Mouse (Mus musculus) embryo, embryonic 11 days (tissue): ENCODE data around the gene Zfp507.

Experiments
- DNase-seq: peaks from one replicate; pipeline ENCODE4 v3.0.0-alpha.2; 2015

Gene Zfp507

GRCm38 (mm10) chr7:35733313-35734050 lies 69.3 kb downstream of the Zfp507 start:
- DNase-seq = no peak

GRCm38 (mm10) chr7:35732585-35733059 lies 70.2 kb downstream of the Zfp507 start:
- no peak for DNase-seq

- DNase-seq = no peak
Observed at GRCm38 (mm10) chr7:35729621-35730031, 73.2 kb downstream of the Zfp507 start.

GRCm38 (mm10) chr7:35728376-35728775 lies 74.4 kb downstream of the Zfp507 start:
- no peak for DNase-seq

- no peak for DNase-seq
Observed at GRCm38 (mm10) chr7:35723035-35723434, 79.8 kb downstream of the Zfp507 start.
